Mouse (Mus musculus) ES-Bruce4 (cell line): Measurements from ENCODE around the gene Grk1. TPM values are rescaled to one million over a fixed set of nuclear protein-coding genes. Genes with fewer than 3 reads are reported as not detected.

ENCODE experiments used
- H3K27ac ChIP-seq: 2 replicates; pipeline ENCODE4 v1.5.1; 2012; ENCODE audit warnings: low read length, inconsistent platforms; ENCODE audit not compliant: insufficient read depth
- H3K27me3 ChIP-seq: 2 replicates; pipeline ENCODE4 v1.6.1; 2012; ENCODE audit warnings: mild to moderate bottlenecking, low read length, inconsistent platforms; ENCODE audit not compliant: control insufficient read depth, poor library complexity, insufficient read depth, severe bottlenecking
- H3K36me3 ChIP-seq: 2 replicates; pipeline ENCODE4 v1.6.1; 2012; ENCODE audit warnings: inconsistent platforms, mild to moderate bottlenecking, low read length, moderate library complexity; ENCODE audit not compliant: control insufficient read depth, poor library complexity, insufficient read depth, severe bottlenecking
- H3K4me1 ChIP-seq: one replicate; pipeline ENCODE4 v1.8.1; 2011; ENCODE audit warnings: low read length; ENCODE audit not compliant: control insufficient read depth, insufficient read depth
- H3K4me3 ChIP-seq: 2 replicates; pipeline ENCODE4 v1.5.1; 2011; ENCODE audit warnings: low read depth, mild to moderate bottlenecking, low read length
- H3K9ac ChIP-seq: 2 replicates; pipeline ENCODE4 v1.6.1; 2012; ENCODE audit warnings: low read depth, mild to moderate bottlenecking, inconsistent platforms; ENCODE audit not compliant: poor library complexity, severe bottlenecking
- H3K9me3 ChIP-seq: replicated peaks from 2 replicates; pipeline ENCODE4 v1.6.1; 2012; ENCODE audit warnings: mild to moderate bottlenecking, low read length, inconsistent platforms; ENCODE audit not compliant: control insufficient read depth, poor library complexity, insufficient read depth, severe bottlenecking
- CTCF ChIP-seq: IDR thresholded peaks from one replicate; pipeline ENCODE4 v1.8.1; 2011; ENCODE audit warnings: low read depth, low read length
- EP300 ChIP-seq: IDR thresholded peaks from 2 replicates; pipeline ENCODE4 v1.6.1; 2011; ENCODE audit warnings: low read depth, low read length; ENCODE audit not compliant: insufficient read depth
- POLR2A ChIP-seq: IDR thresholded peaks from one replicate; pipeline ENCODE4 v1.8.1; 2011; ENCODE audit warnings: low read length; ENCODE audit not compliant: insufficient read depth
- polyA plus RNA-seq: library from polyadenylated mRNA; stranded (reverse); fragments of >200 nt; gene quantifications from 2 replicates; pipeline ENCODE4 v1.2.4, GENCODE M21; 2011; ENCODE audit warnings: low read depth; ENCODE audit not compliant: missing spikeins, insufficient read depth, insufficient read length

Gene Grk1
- polyA plus RNA-seq, 1 experiment, result not detected

DNA sequence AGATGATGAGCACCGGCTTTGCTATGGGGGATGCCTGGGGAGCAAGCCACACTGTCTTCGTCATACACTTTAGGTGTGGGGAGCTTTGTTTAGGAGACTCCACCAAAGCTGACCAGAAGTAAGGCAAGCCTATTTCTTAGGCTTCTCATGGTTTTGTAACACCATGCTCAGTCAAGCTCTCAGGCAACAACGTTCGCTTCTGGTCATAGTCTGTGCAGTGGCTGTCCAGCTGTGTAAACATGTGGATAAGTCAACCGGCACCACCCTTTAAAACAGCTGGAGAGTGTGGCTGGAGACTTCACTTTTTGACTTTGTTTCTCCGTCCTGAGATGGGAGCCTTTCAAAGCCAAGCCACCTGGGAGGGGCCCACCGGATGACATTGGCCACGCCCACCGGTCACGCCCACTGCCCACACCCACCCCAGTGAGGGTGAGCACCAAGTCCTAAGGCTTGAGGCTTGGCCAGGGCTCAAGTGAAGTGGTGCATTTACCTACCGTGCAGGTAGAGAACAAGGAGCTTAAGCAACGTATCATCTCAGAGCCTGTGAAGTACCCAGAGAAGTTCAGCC, 9.0 kb downstream of the Grk1 start:
- TF ChIP-seq CTCF (no peak), POLR2A (no peak), EP300 (no peak)
- no peak overlapping the region for H3K27ac ChIP-seq
- no peak overlapping the region for H3K4me3 ChIP-seq
- no peaks in the 10 kb centered on the region for H3K27me3 ChIP-seq
- H3K36me3 ChIP-seq, result no peaks in the 10 kb centered on the region
- no peaks in the 10 kb centered on the region for H3K4me1 ChIP-seq
- no peaks in the 10 kb centered on the region for H3K9me3 ChIP-seq
- H3K9ac ChIP-seq, result no peak overlapping the region

DNA sequence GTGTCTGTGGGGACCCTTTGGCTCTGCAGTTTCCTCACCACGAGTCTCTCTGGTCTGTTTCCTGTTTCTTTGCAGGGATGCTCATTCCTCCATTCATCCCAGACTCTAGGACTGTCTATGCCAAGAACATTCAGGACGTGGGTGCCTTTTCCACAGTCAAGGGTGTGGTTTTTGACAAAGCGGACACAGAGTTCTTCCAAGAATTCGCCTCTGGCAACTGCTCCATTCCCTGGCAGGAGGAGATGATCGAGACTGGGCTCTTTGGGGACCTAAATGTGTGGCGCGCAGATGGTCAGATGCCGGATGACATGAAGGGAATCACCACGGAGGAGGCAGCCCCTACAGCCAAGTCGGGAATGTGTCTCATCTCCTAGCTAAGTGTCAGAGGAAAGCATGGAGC, 11.0 kb downstream of the Grk1 start:
- no peaks in the 10 kb centered on the region for H3K4me1 ChIP-seq
- H3K4me3 ChIP-seq, result no peak overlapping the region
- H3K9me3 ChIP-seq, result no peaks in the 10 kb centered on the region
- H3K36me3 ChIP-seq, result no peaks in the 10 kb centered on the region
- TF ChIP-seq EP300 (no peak), POLR2A (no peak), CTCF (no peak)
- H3K27ac ChIP-seq, result no peak overlapping the region
- no peak overlapping the region for H3K9ac ChIP-seq
- no peaks in the 10 kb centered on the region for H3K27me3 ChIP-seq

DNA sequence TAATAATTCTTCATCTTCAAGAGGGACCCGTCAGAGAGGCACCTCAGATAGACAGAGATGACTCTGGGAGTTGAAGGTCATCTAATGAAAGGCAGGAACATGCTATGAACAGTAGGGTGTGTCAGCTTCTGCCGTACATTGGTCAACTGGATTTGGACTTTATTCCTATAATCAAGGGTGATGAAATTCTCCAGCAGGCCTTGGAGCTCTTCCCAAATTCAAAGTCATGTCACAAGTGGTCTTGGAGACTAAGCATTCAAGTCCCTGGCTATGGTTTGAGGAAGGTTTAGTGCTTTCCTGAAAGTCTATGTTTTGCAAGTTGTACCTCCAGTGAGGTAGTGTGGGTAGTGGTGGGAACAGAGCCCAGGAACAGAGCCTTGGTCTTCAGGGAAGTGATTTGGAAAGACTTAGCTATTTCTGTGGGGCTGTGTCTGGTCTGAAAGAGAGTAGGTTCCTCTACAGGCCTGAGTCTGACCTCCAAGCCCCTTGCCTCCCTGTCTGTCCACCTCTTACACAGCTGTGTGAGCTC, 14.3 kb downstream of the Grk1 start:
- TF ChIP-seq EP300 (no peak), POLR2A (no peak), CTCF (no peak)
- Histone ChIP-seq H3K36me3 (no peaks in the 10 kb centered on the region), H3K9ac (no peak overlapping the region), H3K4me3 (no peak overlapping the region), H3K27ac (no peak overlapping the region), H3K9me3 (no peaks in the 10 kb centered on the region), H3K4me1 (no peaks in the 10 kb centered on the region), H3K27me3 (no peaks in the 10 kb centered on the region)

DNA sequence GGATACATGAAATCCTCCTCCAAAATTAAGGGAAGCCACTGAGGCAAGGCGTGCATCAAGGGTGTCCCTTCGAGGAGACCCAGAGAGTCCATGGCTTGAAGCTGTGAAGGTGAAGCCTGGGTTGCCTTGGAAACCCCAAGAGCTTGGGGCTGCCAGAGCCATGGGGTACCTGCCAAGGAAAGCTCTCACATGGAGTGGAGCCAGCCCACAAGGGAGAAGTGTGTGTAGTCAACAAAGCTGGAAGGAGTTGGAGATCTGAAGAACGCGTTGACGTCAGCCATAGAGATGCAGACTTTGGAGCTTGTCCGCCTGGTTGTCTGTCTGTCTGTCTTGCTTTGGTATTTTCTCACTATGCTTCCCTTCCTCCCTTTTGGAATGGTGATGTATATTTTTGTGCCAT, 16.1 kb downstream of the Grk1 start:
- H3K27ac ChIP-seq, result no peak overlapping the region
- H3K36me3 ChIP-seq, result no peaks in the 10 kb centered on the region
- H3K27me3 ChIP-seq, result no peaks in the 10 kb centered on the region
- TF ChIP-seq EP300 (no peak), CTCF (no peak), POLR2A (no peak)
- no peak overlapping the region for H3K9ac ChIP-seq
- no peaks in the 10 kb centered on the region for H3K4me1 ChIP-seq
- H3K9me3 ChIP-seq, result no peaks in the 10 kb centered on the region
- H3K4me3 ChIP-seq, result no peak overlapping the region

DNA sequence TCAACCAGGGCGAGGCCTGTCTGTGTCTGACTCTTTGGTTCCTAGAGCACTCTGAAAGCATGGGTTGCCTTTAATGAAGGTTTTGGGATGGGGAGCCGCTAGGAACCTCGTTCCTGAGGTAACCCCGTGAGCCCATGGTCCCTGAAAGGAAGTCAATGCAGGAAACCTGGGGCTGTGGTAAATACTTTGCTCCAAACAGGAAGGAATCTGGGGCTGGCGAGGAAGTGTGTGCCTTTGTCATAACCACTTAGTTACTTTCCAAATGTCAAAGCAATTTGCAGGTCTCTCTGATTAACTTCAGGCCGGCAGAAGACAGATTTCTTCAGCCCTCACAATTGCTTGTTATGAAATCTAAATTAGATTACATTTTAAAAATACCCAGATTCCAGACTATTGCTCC, 22.5 kb downstream of the Grk1 start:
- Histone ChIP-seq H3K27ac (no peak overlapping the region), H3K36me3 (no peaks in the 10 kb centered on the region), H3K9ac (no peak overlapping the region), H3K4me3 (no peak overlapping the region), H3K4me1 (no peaks in the 10 kb centered on the region), H3K9me3 (no peaks in the 10 kb centered on the region), H3K27me3 (no peaks in the 10 kb centered on the region)
- TF ChIP-seq CTCF (no peak), EP300 (no peak), POLR2A (no peak)

DNA sequence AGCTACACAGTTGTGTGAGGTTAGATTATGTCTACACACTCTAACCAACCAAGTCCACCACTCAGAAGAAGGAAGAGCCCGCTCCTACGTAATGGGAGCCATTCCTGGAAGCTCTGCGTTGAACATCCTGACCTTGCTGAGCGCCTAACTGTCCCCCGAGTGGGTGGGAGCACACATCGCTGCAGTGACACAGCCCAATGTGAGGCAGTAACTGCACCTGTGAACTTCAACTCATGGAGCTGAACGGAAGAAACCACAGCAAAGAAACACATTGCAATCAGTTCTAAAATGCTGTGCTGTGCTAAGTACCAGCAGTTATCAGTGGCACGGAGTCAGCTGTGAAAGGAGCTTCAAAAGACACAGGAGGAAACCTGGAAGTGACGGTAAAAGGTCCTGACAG, 23.3 kb downstream of the Grk1 start:
- Histone ChIP-seq H3K9ac (no peak overlapping the region), H3K27ac (no peak overlapping the region), H3K27me3 (no peaks in the 10 kb centered on the region), H3K36me3 (no peaks in the 10 kb centered on the region), H3K4me1 (no peaks in the 10 kb centered on the region), H3K9me3 (no peaks in the 10 kb centered on the region), H3K4me3 (no peak overlapping the region)
- TF ChIP-seq CTCF (no peak), POLR2A (no peak), EP300 (no peak)
